In genomic region chr2:35576675-35577074, GRCm38 (mm10) we compare ENCODE assay signal across 24 mouse cellular contexts.
"Had no signal": no experiment of that assay in that cellular context is flagged by ENCODE, and none has a peak within 500 bp of the region (broad histone marks: within the 10 kb centered on the region; RNA-seq: fewer than 3 reads in every experiment).

No protein-coding gene starts in this region.

- H3K4me3 ChIP-seq: gastrocnemius, adult 2 months; heart, embryonic 12.5 days; hindbrain, embryonic 10.5 days; hindbrain, embryonic 12.5 days; intestine, embryonic 15.5 days; layer of hippocampus, adult 2 months; left cerebral cortex, adult 2 months; limb, embryonic 10.5 days; limb, embryonic 12.5 days had no signal

- H3K36me3 ChIP-seq: heart, embryonic 12.5 days; hindbrain, embryonic 10.5 days; hindbrain, embryonic 12.5 days; intestine, embryonic 15.5 days; limb, embryonic 10.5 days; limb, embryonic 12.5 days had no signal

- DNase-seq: forebrain, postnatal 0 days; gastrocnemius, adult 2 months; gastrocnemius, postnatal 10 days; gastrocnemius, postnatal 25 days; heart, adult 18-20 months; heart, postnatal 10 days; heart, postnatal 4 days; kidney, adult 18-20 months; kidney, adult 8-10 months; kidney, postnatal 10 days; kidney, postnatal 25 days; kidney, postnatal 4 days; liver had no signal

- H3K9ac ChIP-seq: forebrain, postnatal 0 days; heart, embryonic 12.5 days; hindbrain, embryonic 12.5 days; hindbrain, embryonic 14.5 days; intestine, embryonic 15.5 days; limb, embryonic 12.5 days had no signal

- H3K27ac ChIP-seq: gastrocnemius, adult 2 months; hindbrain, embryonic 10.5 days; hindbrain, embryonic 12.5 days; hindbrain, embryonic 14.5 days; intestine, embryonic 15.5 days; layer of hippocampus, adult 2 months; left cerebral cortex, adult 2 months; limb, embryonic 10.5 days; limb, embryonic 12.5 days had no signal

- ATAC-seq: forebrain, postnatal 0 days; hindbrain, embryonic 16.5 days; inflammation-experienced regulatory T-cells, adult 6 months; intestine, embryonic 15.5 days had no signal

- H3K27me3 ChIP-seq: intestine, embryonic 15.5 days had no signal

- H3K4me2 ChIP-seq: heart, embryonic 12.5 days; hindbrain, embryonic 12.5 days; hindbrain, embryonic 14.5 days; intestine, embryonic 15.5 days; limb, embryonic 12.5 days had no signal

- H3K9me3 ChIP-seq: heart, embryonic 12.5 days; hindbrain, embryonic 10.5 days; hindbrain, embryonic 12.5 days; intestine, embryonic 15.5 days; limb, embryonic 10.5 days; limb, embryonic 12.5 days had no signal
